Mouse (Mus musculus): ENCODE results near the gene Antxr1. TPM values are rescaled to one million over a fixed set of nuclear protein-coding genes. Genes with fewer than 3 reads are reported as not detected.

Gene Antxr1
- total RNA-seq, 2 experiments from 2014 or later: 9.3 to 9.5 TPM

GRCm38 (mm10) chr6:87294904-87295303, 40.7 kb downstream of the Antxr1 start:
- intact Hi-C loops (cut with DNase I): no loop called here
- DNase-seq: no peak

DNA sequence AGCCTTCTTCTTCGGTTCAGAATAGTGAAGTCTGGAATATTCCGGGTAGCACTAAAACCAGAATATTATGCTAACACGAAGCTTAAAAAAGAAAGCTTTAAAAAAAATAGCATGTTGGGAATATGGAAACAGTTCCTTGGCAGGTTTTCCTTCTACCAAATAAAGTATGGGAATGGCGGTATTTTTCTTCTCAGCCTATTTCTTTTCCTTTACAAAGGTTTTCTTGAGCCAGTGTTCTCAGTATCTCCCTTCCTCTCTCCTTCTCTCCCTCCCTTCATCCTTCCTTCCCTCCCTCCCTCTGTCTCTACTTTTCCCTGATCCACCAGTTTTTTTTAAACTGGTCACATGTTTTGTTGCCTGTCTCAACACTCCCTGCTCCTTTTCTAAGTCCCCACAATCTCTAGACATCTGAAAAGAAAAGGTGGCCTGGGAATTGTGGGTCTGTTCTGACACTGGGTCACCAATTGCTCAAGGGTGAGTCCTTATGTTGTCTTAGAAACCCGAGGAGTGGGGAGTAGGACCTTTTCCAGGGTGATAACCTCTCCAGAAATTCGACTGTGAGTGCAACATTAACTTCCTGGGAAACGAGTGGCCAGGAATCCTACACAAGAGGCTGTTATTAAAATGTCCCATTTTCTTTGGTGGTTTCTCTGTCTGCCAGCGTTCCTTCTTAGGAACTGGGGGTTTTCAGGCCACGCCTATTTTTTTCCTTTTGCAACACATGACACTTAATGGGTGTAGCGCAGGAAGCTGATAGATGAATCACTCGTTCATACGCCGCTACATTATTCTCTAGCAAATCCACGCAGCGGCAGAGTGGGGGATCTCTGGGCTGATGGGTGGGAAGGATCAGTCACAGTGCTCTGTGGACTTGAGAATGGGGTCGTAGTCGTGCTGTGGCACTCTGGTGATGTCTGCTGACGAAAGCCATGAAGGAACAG, 42.4 kb downstream of the Antxr1 start:
- DNase-seq: no peak
- intact Hi-C loops (cut with DNase I): no loop called here

DNA sequence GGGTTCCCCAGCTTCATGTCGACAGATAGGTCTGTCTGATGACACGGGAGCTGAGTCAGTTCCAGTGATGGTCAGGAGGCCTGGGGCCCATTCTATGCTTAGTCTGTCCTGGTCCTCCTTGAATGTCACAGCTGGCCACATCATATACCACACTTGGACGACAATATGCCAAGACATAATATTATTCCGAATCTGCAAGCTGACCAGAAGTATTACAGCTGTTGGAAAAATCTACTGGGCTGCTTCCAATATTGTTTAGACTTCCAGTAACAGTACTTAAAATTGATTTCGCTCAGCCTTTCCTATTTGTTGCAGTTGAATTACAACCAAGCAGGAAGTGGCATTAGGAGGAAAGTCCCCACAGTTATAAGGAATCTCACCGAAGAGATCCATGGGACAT, 48.4 kb downstream of the Antxr1 start:
- intact Hi-C loops (cut with DNase I): no loop called here
- no peak for DNase-seq

- no peak for DNase-seq
- intact Hi-C loops (cut with DNase I): no loop called here
Observed at GRCm38 (mm10) chr6:87285365-87285749, 50.3 kb downstream of the Antxr1 start.

- DNase-seq: no peak
- intact Hi-C loops (cut with DNase I): no loop called here
Observed at GRCm38 (mm10) chr6:87284716-87285364, 50.8 kb downstream of the Antxr1 start.

DNA sequence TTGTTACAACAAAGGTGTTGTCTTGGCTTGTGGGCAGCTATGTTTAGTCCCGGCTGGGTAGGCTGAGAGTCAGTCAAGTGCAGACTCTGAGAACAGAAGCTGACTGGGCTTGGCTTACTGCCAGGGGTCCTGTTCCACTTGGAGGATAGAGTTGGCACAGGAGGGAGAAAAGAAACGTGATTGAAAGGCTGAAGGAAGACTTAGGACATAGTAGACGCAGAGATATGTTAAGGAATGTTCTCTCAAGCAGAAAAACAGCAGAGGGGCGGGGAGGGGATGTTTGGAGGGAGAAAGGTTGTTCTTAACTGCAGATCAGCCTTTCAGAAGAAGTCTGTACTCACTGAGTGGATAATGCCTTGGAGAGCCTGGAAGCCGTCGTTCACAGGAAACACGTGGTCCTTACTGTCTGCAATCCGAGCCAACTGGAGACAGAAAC, 53.3 kb downstream of the Antxr1 start:
- peak; percentile 51 to 55 for DNase-seq
- intact Hi-C loops (cut with DNase I): no loop called here

DNA sequence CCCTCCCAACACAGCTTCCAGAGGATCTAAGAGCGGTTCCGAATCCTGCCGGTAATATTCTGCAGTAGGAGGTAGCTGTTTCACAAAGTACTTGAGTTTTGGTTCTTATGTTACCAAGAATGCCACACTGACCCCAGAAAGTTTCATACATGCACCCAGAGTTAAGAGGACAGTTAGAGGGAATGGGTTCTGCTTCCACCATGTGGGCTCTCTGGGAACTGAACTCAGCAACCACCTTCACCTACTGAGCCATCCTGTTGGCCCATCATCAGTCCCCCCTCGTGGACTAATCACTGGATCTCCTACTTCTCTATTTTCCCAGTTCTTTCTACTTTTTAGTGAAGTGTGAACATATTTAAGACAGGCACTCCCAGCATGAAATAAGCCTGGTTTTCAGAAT, 53.9 kb downstream of the Antxr1 start:
- DNase-seq: no peak
- intact Hi-C loops (cut with DNase I): no loop called here

DNA sequence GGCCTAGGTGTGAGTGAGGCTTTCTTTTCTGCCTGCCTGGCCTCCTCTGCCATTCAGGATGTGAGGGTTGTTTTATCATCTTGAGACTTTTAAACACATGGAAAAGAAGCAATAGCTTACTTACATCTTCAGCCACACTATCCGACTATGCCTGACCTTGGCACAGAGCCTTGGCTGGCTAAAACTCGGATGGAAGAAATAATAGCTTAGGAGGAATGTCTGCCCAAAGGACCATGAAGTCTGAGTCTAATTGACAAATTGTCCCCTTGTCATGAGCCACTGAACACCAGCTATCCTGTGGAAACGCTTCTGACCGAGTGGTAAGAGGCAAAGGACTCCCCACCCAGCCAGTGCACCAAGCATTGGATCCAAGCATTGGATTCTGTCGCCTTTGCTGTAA, 57.5 kb downstream of the Antxr1 start:
- DNase-seq: no peak
- intact Hi-C loops (cut with DNase I): no loop called here

- intact Hi-C loops (cut with DNase I): no loop called here
- DNase-seq: peak in 1 of 2 experiments; percentile 17
Observed at GRCm38 (mm10) chr6:87277527-87277926, 58.1 kb downstream of the Antxr1 start.

- no peak for DNase-seq
- intact Hi-C loops (cut with DNase I): no loop called here
Observed at GRCm38 (mm10) chr6:87276941-87277340, 58.7 kb downstream of the Antxr1 start.

DNA sequence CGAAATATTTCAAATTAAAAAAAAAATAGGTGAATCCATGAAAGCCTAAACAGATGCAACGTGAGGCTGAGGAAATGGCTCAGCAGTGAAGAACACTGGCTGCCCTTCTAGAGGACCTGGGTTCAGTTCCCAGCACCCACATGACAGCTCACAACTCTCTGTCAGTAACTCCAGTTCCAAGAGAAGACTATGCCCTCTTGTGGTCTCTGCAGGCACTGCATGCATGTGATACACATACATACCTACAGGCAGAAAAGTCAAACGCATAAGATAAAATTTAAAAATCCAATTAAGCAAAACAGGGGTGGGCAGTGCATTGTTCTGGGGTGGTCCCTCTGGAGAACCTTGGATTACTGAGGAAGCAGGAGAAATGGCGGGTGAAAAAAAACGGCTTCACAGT, 60.8 kb downstream of the Antxr1 start:
- intact Hi-C loops (cut with DNase I): no loop called here
- no peak for DNase-seq

- DNase-seq: no peak
- intact Hi-C loops (cut with DNase I): no loop called here
Observed at GRCm38 (mm10) chr6:87273791-87274190, 61.8 kb downstream of the Antxr1 start.

- intact Hi-C loops (cut with DNase I): no loop called here
- DNase-seq: no peak
Observed at GRCm38 (mm10) chr6:87273141-87273540, 62.5 kb downstream of the Antxr1 start.

DNA sequence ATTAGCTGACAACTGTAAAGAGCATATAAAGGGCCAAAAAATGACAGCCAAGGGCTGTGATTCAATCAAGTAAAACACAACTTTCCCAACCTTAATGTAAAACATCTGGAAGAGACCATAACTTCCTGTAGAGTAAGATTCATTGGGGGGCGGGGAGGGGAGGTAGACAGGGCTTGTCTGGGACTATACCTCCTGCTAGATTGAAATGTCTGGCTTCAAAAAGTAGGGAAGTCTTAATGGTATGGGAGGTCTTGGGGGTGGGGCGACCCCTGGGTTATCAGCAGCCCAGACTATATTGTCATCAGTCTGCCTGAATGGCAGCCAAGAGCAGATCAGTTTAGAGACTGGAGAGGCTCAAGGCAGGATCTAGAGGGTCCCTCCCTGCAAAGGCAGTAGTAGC, 63.4 kb downstream of the Antxr1 start:
- DNase-seq: no peak
- intact Hi-C loops (cut with DNase I): no loop called here

- DNase-seq: no peak
- intact Hi-C loops (cut with DNase I): no loop called here
Observed at GRCm38 (mm10) chr6:87270452-87270851, 65.2 kb downstream of the Antxr1 start.

- intact Hi-C loops (cut with DNase I): no loop called here
- no peak for DNase-seq
Observed at GRCm38 (mm10) chr6:87269950-87270349, 65.7 kb downstream of the Antxr1 start.

DNA sequence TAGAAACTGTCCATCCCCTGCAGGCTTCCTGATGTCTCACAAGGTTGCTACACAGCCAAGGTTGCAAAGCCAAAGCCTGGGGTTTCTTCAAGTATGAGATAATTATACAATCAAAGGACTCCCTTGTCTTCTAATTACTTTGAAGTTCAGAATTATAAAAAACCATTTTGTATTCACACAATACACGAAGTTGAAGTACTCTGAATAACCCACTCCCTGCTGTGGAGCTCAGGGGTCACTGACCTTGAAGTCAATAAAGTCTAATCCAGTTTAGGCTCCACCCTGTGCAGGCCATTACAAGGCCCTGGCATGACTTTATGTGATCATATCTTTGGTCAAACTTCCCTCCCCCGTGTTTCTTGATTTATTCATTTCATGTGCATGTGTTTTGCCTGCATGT, 73.0 kb downstream of the Antxr1 start:
- intact Hi-C loops (cut with DNase I): no loop called here
- DNase-seq: no peak

GRCm38 (mm10) chr6:87258976-87259375, 76.6 kb downstream of the Antxr1 start:
- DNase-seq: no peak
- intact Hi-C loops (cut with DNase I): no loop called here

GRCm38 (mm10) chr6:87257981-87258775, 77.4 kb downstream of the Antxr1 start:
- intact Hi-C loops (cut with DNase I): no loop called here
- DNase-seq: no peak

DNA sequence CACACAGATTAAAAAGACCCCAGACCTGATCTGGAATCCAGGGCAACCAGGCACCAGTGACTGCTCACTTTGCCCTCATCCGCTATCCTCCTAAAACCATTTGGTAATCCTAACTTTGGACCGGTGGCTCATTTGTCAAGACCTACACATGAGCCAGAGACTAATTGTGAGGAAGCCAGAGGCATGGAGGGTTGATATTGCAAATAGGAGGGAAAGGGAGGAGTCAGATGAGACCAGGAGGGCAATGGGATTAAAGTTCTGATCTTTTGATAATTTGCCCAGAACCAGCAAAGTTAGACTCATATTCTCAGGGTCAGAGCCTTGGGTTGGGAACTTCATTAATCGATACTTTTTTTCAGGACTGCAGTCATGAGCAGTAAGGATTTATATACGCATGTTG, 78.2 kb downstream of the Antxr1 start:
- intact Hi-C loops (cut with DNase I): no loop called here
- no peak for DNase-seq

DNA sequence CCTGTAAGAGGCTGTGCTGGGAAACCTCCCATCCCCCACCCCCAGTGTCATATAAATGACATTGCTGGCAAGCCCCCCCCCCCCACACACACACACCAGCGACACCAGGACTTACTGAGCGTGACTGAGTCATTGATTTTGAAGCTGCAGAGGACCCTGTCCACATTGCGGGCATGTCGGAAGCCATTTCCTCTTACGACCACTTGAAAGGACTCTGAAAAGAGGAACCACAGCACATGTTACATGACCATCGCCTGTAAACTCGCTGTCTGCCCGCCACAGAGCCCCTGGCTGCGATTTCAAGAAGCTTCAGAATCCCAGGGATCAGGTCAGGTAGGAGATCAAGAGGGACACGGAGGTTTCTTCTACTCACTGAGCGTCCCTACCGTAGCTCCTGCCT, 80.0 kb downstream of the Antxr1 start:
- intact Hi-C loops (cut with DNase I): no loop called here
- DNase-seq: no peak
